Mouse (Mus musculus): ENCODE data around the gene Birc5. TPM values are rescaled to one million over a fixed set of nuclear protein-coding genes. Genes with fewer than 3 reads are reported as not detected.

The Birc5 gene
- polyA plus RNA-seq, 1 experiment from 2014 or later, result 86.0 TPM

GRCm38 (mm10) chr11:117890519-117891282, 41.6 kb downstream of the Birc5 start:
- H3K36me3 ChIP-seq (ENCODE audit: control insufficient read depth, insufficient read depth), result no peaks in the 10 kb centered on the region
- H3K4me1 ChIP-seq (replicated peaks; ENCODE audit: control insufficient read depth, insufficient read depth, low read length), result peaks cover 10% of the 10 kb centered on the region; the same call in 1 of the 2 replicates
- peak; percentile 62 for TF ChIP-seq CTCF (IDR thresholded peaks at IDR 0.05; ENCODE audit: low read depth)
- H3K27me3 ChIP-seq (replicated peaks; ENCODE audit: control insufficient read depth, insufficient read depth, low read length), result peaks cover 2% of the 10 kb centered on the region
- H3K27ac ChIP-seq (ENCODE audit: low read depth, low read length), result no peak overlapping the region
- H3K4me2 ChIP-seq (replicated peaks; ENCODE audit: low read depth), result no peak overlapping the region
- H3K9me3 ChIP-seq (ENCODE audit: control insufficient read depth), result no peaks in the 10 kb centered on the region
- H3K4me3 ChIP-seq (ENCODE audit: low read depth, low read length), result no peak overlapping the region
- WGBS, result 51% methylated on average over 13 of the region's 13 CpGs
- no peak overlapping the region for H3K9ac ChIP-seq (ENCODE audit: low read depth, low read length)
- ATAC-seq, result no peak

- peaks cover 10% of the 10 kb centered on the region; the same call in 1 of the 2 replicates for H3K4me1 ChIP-seq (replicated peaks; ENCODE audit: control insufficient read depth, insufficient read depth, low read length)
- no peak for ATAC-seq
- no peaks in the 10 kb centered on the region for H3K36me3 ChIP-seq (ENCODE audit: control insufficient read depth, insufficient read depth)
- H3K4me2 ChIP-seq (replicated peaks; ENCODE audit: low read depth), result no peak overlapping the region
- 83% methylated on average over 19 of the region's 19 CpGs for WGBS
- no peak overlapping the region for H3K27ac ChIP-seq (ENCODE audit: low read depth, low read length)
- TF ChIP-seq CTCF (IDR thresholded peaks at IDR 0.05; ENCODE audit: low read depth), result no peak
- H3K4me3 ChIP-seq (ENCODE audit: low read depth, low read length), result no peak overlapping the region
- peaks cover 2% of the 10 kb centered on the region for H3K27me3 ChIP-seq (replicated peaks; ENCODE audit: control insufficient read depth, insufficient read depth, low read length)
- no peak overlapping the region for H3K9ac ChIP-seq (ENCODE audit: low read depth, low read length)
- H3K9me3 ChIP-seq (ENCODE audit: control insufficient read depth), result no peaks in the 10 kb centered on the region
These were observed 42.6 kb downstream of the Birc5 start for GRCm38 (mm10) chr11:117891581-117892175.

GRCm38 (mm10) chr11:117892199-117892598, 43.1 kb downstream of the Birc5 start:
- no peaks in the 10 kb centered on the region for H3K9me3 ChIP-seq (ENCODE audit: control insufficient read depth)
- H3K4me3 ChIP-seq (ENCODE audit: low read depth, low read length), result no peak overlapping the region
- H3K4me1 ChIP-seq (replicated peaks; ENCODE audit: control insufficient read depth, insufficient read depth, low read length), result peaks cover 10% of the 10 kb centered on the region; the same call in 1 of the 2 replicates
- peaks cover 2% of the 10 kb centered on the region for H3K27me3 ChIP-seq (replicated peaks; ENCODE audit: control insufficient read depth, insufficient read depth, low read length)
- no peak overlapping the region for H3K27ac ChIP-seq (ENCODE audit: low read depth, low read length)
- no peak for ATAC-seq
- no peak overlapping the region for H3K9ac ChIP-seq (ENCODE audit: low read depth, low read length)
- no peak overlapping the region for H3K4me2 ChIP-seq (replicated peaks; ENCODE audit: low read depth)
- H3K36me3 ChIP-seq (ENCODE audit: control insufficient read depth, insufficient read depth), result no peaks in the 10 kb centered on the region
- no peak for TF ChIP-seq CTCF (IDR thresholded peaks at IDR 0.05; ENCODE audit: low read depth)
- 59% methylated on average over 6 of the region's 6 CpGs for WGBS

GRCm38 (mm10) chr11:117894676-117895075, 45.6 kb downstream of the Birc5 start:
- no peak overlapping the region for H3K9ac ChIP-seq (ENCODE audit: low read depth, low read length)
- no peak overlapping the region for H3K4me3 ChIP-seq (ENCODE audit: low read depth, low read length)
- H3K36me3 ChIP-seq (ENCODE audit: control insufficient read depth, insufficient read depth), result no peaks in the 10 kb centered on the region
- H3K27ac ChIP-seq (ENCODE audit: low read depth, low read length), result no peak overlapping the region
- H3K27me3 ChIP-seq (replicated peaks; ENCODE audit: control insufficient read depth, insufficient read depth, low read length), result peaks cover 2% of the 10 kb centered on the region; the same call in 1 of the 2 replicates
- WGBS, result 59% methylated on average over 10 of the region's 10 CpGs
- H3K9me3 ChIP-seq (ENCODE audit: control insufficient read depth), result no peaks in the 10 kb centered on the region
- H3K4me2 ChIP-seq (replicated peaks; ENCODE audit: low read depth), result no peak overlapping the region
- no peak for ATAC-seq
- TF ChIP-seq CTCF (IDR thresholded peaks at IDR 0.05; ENCODE audit: low read depth), result no peak
- peaks cover 4% of the 10 kb centered on the region; the same call in 1 of the 2 replicates for H3K4me1 ChIP-seq (replicated peaks; ENCODE audit: control insufficient read depth, insufficient read depth, low read length)

- 46% methylated on average over 2 of the region's 2 CpGs for WGBS
- no peak for ATAC-seq
- no peak overlapping the region for H3K27ac ChIP-seq (ENCODE audit: low read depth, low read length)
- H3K4me2 ChIP-seq (replicated peaks; ENCODE audit: low read depth), result no peak overlapping the region
- H3K36me3 ChIP-seq (ENCODE audit: control insufficient read depth, insufficient read depth), result no peaks in the 10 kb centered on the region
- no peaks in the 10 kb centered on the region for H3K27me3 ChIP-seq (replicated peaks; ENCODE audit: control insufficient read depth, insufficient read depth, low read length)
- TF ChIP-seq CTCF (IDR thresholded peaks at IDR 0.05; ENCODE audit: low read depth), result no peak
- H3K9me3 ChIP-seq (ENCODE audit: control insufficient read depth), result no peaks in the 10 kb centered on the region
- no peaks in the 10 kb centered on the region for H3K4me1 ChIP-seq (replicated peaks; ENCODE audit: control insufficient read depth, insufficient read depth, low read length)
- no peak overlapping the region for H3K4me3 ChIP-seq (ENCODE audit: low read depth, low read length)
- H3K9ac ChIP-seq (ENCODE audit: low read depth, low read length), result no peak overlapping the region
These were observed 47.5 kb downstream of the Birc5 start for GRCm38 (mm10) chr11:117896533-117896932.

GRCm38 (mm10) chr11:117902282-117902681, 53.2 kb downstream of the Birc5 start:
- no peaks in the 10 kb centered on the region for H3K27me3 ChIP-seq (replicated peaks; ENCODE audit: control insufficient read depth, insufficient read depth, low read length)
- no peak for ATAC-seq
- H3K4me1 ChIP-seq (replicated peaks; ENCODE audit: control insufficient read depth, insufficient read depth, low read length), result no peaks in the 10 kb centered on the region
- H3K4me2 ChIP-seq (replicated peaks; ENCODE audit: low read depth), result no peak overlapping the region
- H3K4me3 ChIP-seq (ENCODE audit: low read depth, low read length), result no peak overlapping the region
- WGBS, result 85% methylated on average over 2 of the region's 2 CpGs
- no peak for TF ChIP-seq CTCF (IDR thresholded peaks at IDR 0.05; ENCODE audit: low read depth)
- H3K9me3 ChIP-seq (ENCODE audit: control insufficient read depth), result no peaks in the 10 kb centered on the region
- no peaks in the 10 kb centered on the region for H3K36me3 ChIP-seq (ENCODE audit: control insufficient read depth, insufficient read depth)
- H3K27ac ChIP-seq (ENCODE audit: low read depth, low read length), result no peak overlapping the region
- no peak overlapping the region for H3K9ac ChIP-seq (ENCODE audit: low read depth, low read length)

Data from intestine, postnatal 0 days (tissue).